Mouse (Mus musculus): ENCODE results near the gene Palld. TPM values are rescaled to one million over a fixed set of nuclear protein-coding genes. Genes with fewer than 3 reads are reported as not detected.

Palld gene
- polyA plus RNA-seq, 1 experiment from 2014 or later, result 5.5 TPM

DNA sequence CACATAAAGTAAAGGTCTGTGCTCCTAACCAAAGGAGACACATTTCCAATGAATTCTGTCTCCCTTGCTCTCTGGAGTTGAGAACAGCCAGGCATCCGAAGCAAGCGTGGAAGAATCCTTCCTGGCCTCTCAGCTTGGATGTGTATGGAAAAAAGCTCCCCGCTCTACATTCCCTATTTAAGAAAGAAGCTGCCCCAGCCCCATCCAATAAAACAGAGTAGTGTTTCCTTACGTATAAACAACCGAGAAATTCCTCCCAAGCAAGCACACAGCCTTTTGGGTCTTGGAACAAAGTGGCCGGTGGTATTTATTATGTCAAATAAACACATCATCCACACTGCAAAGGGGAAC, 295.1 kb downstream of the Palld start:
- H3K9me3 ChIP-seq (replicated peaks), result no peaks in the 10 kb centered on the region
- no peaks in the 10 kb centered on the region for H3K27me3 ChIP-seq
- WGBS (ENCODE audit: insufficient replicate concordance), result 55% methylated on average over 6 of the region's 6 CpGs
- ATAC-seq (ENCODE audit: insufficient read depth), result no peak
- H3K4me1 ChIP-seq (replicated peaks), result no peaks in the 10 kb centered on the region
- H3K4me3 ChIP-seq (replicated peaks), result no peak overlapping the region
- no peaks in the 10 kb centered on the region for H3K36me3 ChIP-seq (replicated peaks)
- 0 out of 2 replicates have a peak overlapping the region, but pooled peaks have one; percentile 3 for H3K27ac ChIP-seq (replicated peaks)
- no peak overlapping the region for H3K4me2 ChIP-seq
- H3K9ac ChIP-seq, result no peak overlapping the region

DNA sequence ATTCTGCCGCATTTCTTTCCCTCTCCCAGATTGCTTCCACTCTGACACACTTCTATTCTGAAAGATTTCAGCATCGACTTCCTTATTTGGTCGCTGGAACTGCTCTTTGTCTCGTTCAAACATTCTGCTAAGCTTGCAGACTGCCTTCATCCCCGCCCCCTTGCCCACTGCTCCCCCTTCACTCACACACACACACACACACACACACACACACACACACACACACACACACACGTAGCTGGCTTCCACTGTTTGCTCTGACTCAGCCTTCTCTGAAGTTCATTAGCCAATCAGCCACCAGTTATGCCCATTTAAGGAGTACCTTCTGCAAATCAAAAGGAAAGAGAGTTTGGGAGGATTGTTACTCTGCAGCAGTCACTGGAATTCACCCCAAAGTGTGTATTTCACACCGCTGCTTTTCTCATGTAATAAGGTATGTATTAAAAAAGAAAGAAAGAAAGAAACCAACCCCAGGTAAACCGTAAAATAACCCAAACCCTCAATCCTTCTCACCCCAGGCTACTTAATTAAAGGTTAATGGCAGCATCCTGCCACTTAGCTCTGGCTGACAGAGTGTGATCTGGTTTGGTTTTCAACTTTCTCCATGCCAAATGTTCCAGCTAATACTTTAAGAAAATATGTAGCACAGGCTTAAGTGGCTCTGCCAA, 295.6 kb downstream of the Palld start:
- Histone ChIP-seq H3K4me2 (no peak overlapping the region; the same call in 1 of the 2 replicates), H3K27ac (replicated peaks) (0 out of 2 replicates have a peak overlapping the region, but pooled peaks have one; percentile 3), H3K9me3 (replicated peaks) (no peaks in the 10 kb centered on the region), H3K36me3 (replicated peaks) (no peaks in the 10 kb centered on the region), H3K27me3 (no peaks in the 10 kb centered on the region), H3K9ac (no peak overlapping the region), H3K4me1 (replicated peaks) (no peaks in the 10 kb centered on the region), H3K4me3 (replicated peaks) (no peak overlapping the region)
- WGBS (ENCODE audit: insufficient replicate concordance), result 11% methylated on average over 8 of the region's 8 CpGs
- ATAC-seq (ENCODE audit: insufficient read depth), result peak; percentile 75

DNA sequence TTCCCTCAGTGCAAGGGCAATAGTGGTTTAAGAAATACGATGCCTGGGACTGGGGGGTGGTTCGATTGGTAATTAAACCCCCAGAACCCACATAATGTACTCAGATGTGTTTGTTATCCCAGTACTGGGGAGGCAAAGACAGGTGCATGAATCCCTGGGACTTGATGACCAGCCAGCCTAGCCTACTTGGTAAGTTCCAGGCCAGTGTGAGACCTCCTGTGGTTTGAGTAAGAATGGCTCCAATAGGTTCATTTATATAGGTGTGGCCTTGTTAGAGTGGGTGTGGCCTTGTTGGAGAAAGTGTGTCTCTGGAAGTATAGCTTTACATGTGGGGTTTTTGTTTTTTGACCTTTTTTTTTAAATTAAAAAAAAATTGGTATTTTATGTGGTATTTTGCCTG, 297.6 kb downstream of the Palld start:
- 76% methylated on average over 2 of the region's 2 CpGs for WGBS (ENCODE audit: insufficient replicate concordance)
- no peaks in the 10 kb centered on the region for H3K27me3 ChIP-seq
- ATAC-seq (ENCODE audit: insufficient read depth), result no peak

DNA sequence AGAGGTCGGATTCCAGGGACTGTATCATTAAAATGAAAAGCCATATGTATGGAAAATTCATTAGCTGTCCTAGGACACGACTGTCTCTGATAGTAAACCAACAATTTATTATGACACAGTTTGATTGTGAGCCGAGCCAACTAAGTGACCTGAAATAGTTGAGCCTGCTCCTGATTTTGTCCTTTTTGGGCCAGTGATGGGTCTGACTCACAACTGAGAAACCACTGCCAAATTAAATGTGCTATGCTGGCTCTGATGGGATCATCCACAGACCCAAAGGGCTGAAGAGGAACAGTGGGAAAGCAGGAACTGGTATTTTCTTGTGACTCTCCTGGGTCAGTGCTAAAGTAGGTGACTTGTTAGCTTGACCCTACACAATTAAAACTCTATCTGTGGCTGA, 305.6 kb downstream of the Palld start:
- no peak for ATAC-seq (ENCODE audit: insufficient read depth)
- H3K27me3 ChIP-seq, result no peaks in the 10 kb centered on the region
- no peak overlapping the region for H3K4me3 ChIP-seq (replicated peaks)
- no peaks in the 10 kb centered on the region for H3K9me3 ChIP-seq (replicated peaks)
- H3K4me1 ChIP-seq (replicated peaks), result no peaks in the 10 kb centered on the region
- 45% methylated on average over 3 of the region's 3 CpGs for WGBS (ENCODE audit: insufficient replicate concordance)
- H3K27ac ChIP-seq (replicated peaks), result no peak overlapping the region
- no peak overlapping the region for H3K9ac ChIP-seq
- no peaks in the 10 kb centered on the region for H3K36me3 ChIP-seq (replicated peaks)
- H3K4me2 ChIP-seq, result no peak overlapping the region

More for the DNA sequence above, 297.6 kb downstream of the Palld start:
- H3K9ac ChIP-seq, result no peak overlapping the region
- H3K9me3 ChIP-seq (replicated peaks), result no peaks in the 10 kb centered on the region
- no peak overlapping the region for H3K27ac ChIP-seq (replicated peaks)
- H3K4me2 ChIP-seq, result no peak overlapping the region
- H3K4me3 ChIP-seq (replicated peaks), result no peak overlapping the region
- H3K4me1 ChIP-seq (replicated peaks), result no peaks in the 10 kb centered on the region
- H3K36me3 ChIP-seq (replicated peaks), result no peaks in the 10 kb centered on the region

GRCm38 (mm10) chr8:61591446-61591845, 311.0 kb downstream of the Palld start:
- H3K9ac ChIP-seq, result no peak overlapping the region
- H3K27me3 ChIP-seq, result peaks cover 16% of the 10 kb centered on the region; the same call in 1 of the 2 replicates
- H3K36me3 ChIP-seq (replicated peaks), result no peaks in the 10 kb centered on the region
- no peak overlapping the region for H3K27ac ChIP-seq (replicated peaks)
- no peaks in the 10 kb centered on the region for H3K9me3 ChIP-seq (replicated peaks)
- H3K4me1 ChIP-seq (replicated peaks), result peaks cover 3% of the 10 kb centered on the region; the same call in 1 of the 2 replicates
- peak; percentile 2; the same call in 1 of the 2 replicates for ATAC-seq (ENCODE audit: insufficient read depth)
- peak overlapping the region; percentile 59; the same call in 1 of the 2 replicates for H3K4me3 ChIP-seq (replicated peaks)
- 28% methylated on average over 8 of the region's 8 CpGs for WGBS (ENCODE audit: insufficient replicate concordance)
- H3K4me2 ChIP-seq, result peak overlapping the region; percentile 60; the same call in 1 of the 2 replicates

GRCm38 (mm10) chr8:61590551-61591431, 311.7 kb downstream of the Palld start:
- Histone ChIP-seq H3K4me3 (replicated peaks) (peak overlapping the region; percentile 59), H3K4me1 (replicated peaks) (peaks cover 3% of the 10 kb centered on the region; the same call in 1 of the 2 replicates), H3K9me3 (replicated peaks) (no peaks in the 10 kb centered on the region), H3K9ac (peak overlapping the region; percentile 40; the same call in 1 of the 2 replicates), H3K36me3 (replicated peaks) (no peaks in the 10 kb centered on the region), H3K4me2 (peak overlapping the region; percentile 60), H3K27ac (replicated peaks) (peak overlapping the region; percentile 65; the same call in 1 of the 2 replicates), H3K27me3 (peaks cover 16% of the 10 kb centered on the region; the same call in 1 of the 2 replicates)
- WGBS (ENCODE audit: insufficient replicate concordance), result under 1% methylated on average over 35 of the region's 35 CpGs
- peak; percentile 81 for ATAC-seq (ENCODE audit: insufficient read depth)

- Histone ChIP-seq H3K4me3 (replicated peaks) (peak overlapping the region; percentile 35), H3K4me2 (peak overlapping the region; percentile 49), H3K4me1 (replicated peaks) (peaks cover 7% of the 10 kb centered on the region; the same call in 1 of the 2 replicates), H3K36me3 (replicated peaks) (no peaks in the 10 kb centered on the region), H3K27ac (replicated peaks) (peak overlapping the region; percentile 38; the same call in 1 of the 2 replicates), H3K9me3 (replicated peaks) (no peaks in the 10 kb centered on the region), H3K9ac (no peak overlapping the region), H3K27me3 (peaks cover 16% of the 10 kb centered on the region; the same call in 1 of the 2 replicates)
- 24% methylated on average over 11 of the region's 11 CpGs for WGBS (ENCODE audit: insufficient replicate concordance)
- ATAC-seq (ENCODE audit: insufficient read depth), result peak; percentile 67; the same call in 1 of the 2 replicates
Observed at GRCm38 (mm10) chr8:61589972-61590391, 312.5 kb downstream of the Palld start.

- Histone ChIP-seq H3K36me3 (replicated peaks) (no peaks in the 10 kb centered on the region), H3K4me3 (replicated peaks) (no peak overlapping the region), H3K27me3 (peaks cover 16% of the 10 kb centered on the region; the same call in 1 of the 2 replicates), H3K9ac (no peak overlapping the region), H3K9me3 (replicated peaks) (no peaks in the 10 kb centered on the region), H3K27ac (replicated peaks) (no peak overlapping the region), H3K4me1 (replicated peaks) (peaks cover 10% of the 10 kb centered on the region; the same call in 1 of the 2 replicates), H3K4me2 (no peak overlapping the region)
- ATAC-seq (ENCODE audit: insufficient read depth), result no peak
- 48% methylated on average over 1 of the region's 1 CpGs for WGBS (ENCODE audit: insufficient replicate concordance)
Observed at GRCm38 (mm10) chr8:61588336-61588735, 314.2 kb downstream of the Palld start.

DNA sequence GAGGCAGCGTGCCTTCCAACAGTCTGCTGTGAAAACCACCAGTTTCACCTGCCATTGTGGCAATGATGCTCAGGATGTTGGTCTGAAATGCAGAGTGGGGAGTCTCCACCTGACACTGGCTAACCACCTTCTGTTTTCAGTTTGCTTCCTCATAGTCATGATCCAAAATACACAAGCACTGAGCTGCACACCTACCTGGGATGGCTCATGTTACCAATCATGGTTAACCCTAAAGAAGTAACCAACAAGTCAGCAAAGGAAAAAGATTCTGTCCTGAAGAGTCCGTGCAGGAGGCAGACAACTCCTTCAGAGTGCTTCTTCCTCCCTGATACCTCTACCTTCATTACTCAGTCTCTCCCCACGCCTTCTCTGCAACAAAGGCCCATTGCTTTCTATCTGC, 314.8 kb downstream of the Palld start:
- no peak overlapping the region for H3K27ac ChIP-seq (replicated peaks)
- H3K4me1 ChIP-seq (replicated peaks), result peaks cover 10% of the 10 kb centered on the region; the same call in 1 of the 2 replicates
- H3K36me3 ChIP-seq (replicated peaks), result no peaks in the 10 kb centered on the region
- H3K4me2 ChIP-seq, result no peak overlapping the region
- H3K4me3 ChIP-seq (replicated peaks), result no peak overlapping the region
- 37% methylated on average over 3 of the region's 3 CpGs for WGBS (ENCODE audit: insufficient replicate concordance)
- no peaks in the 10 kb centered on the region for H3K9me3 ChIP-seq (replicated peaks)
- ATAC-seq (ENCODE audit: insufficient read depth), result no peak
- H3K27me3 ChIP-seq, result peaks cover 16% of the 10 kb centered on the region; the same call in 1 of the 2 replicates
- no peak overlapping the region for H3K9ac ChIP-seq

GRCm38 (mm10) chr8:61586529-61586928, 316.0 kb downstream of the Palld start:
- H3K27me3 ChIP-seq, result peaks cover 16% of the 10 kb centered on the region; the same call in 1 of the 2 replicates

DNA sequence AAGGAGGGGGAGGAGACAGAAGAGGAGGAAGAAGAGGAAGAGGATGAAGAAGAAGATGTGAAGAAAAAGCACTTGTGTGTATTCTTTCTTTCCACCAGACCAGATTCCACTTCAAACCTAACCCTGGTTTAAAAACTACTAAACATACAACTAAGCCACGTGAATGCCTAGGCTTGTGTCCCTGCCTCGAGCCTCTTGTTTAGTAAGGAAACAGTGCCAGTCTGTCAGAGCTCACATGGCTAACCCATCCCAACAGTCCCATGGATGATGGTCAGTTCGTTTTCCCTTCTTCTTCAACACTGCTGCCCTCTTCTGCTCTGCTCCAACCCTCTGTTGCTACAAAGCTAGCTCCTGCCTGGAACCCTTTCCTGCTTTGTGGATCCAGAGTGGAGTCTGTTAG, 316.7 kb downstream of the Palld start:
- 45% methylated on average over 3 of the region's 3 CpGs for WGBS (ENCODE audit: insufficient replicate concordance)
- Histone ChIP-seq H3K9me3 (replicated peaks) (no peaks in the 10 kb centered on the region), H3K4me3 (replicated peaks) (no peak overlapping the region), H3K27ac (replicated peaks) (no peak overlapping the region), H3K4me1 (replicated peaks) (peaks cover 7% of the 10 kb centered on the region; the same call in 1 of the 2 replicates), H3K27me3 (peaks cover 11% of the 10 kb centered on the region; the same call in 1 of the 2 replicates), H3K36me3 (replicated peaks) (no peaks in the 10 kb centered on the region), H3K4me2 (no peak overlapping the region), H3K9ac (no peak overlapping the region)
- no peak for ATAC-seq (ENCODE audit: insufficient read depth)

More at GRCm38 (mm10) chr8:61586529-61586928, 316.0 kb downstream of the Palld start:
- H3K4me2 ChIP-seq, result no peak overlapping the region
- WGBS (ENCODE audit: insufficient replicate concordance), result 21% methylated on average over 3 of the region's 3 CpGs
- peaks cover 9% of the 10 kb centered on the region; the same call in 1 of the 2 replicates for H3K4me1 ChIP-seq (replicated peaks)
- H3K9ac ChIP-seq, result no peak overlapping the region
- H3K4me3 ChIP-seq (replicated peaks), result no peak overlapping the region
- H3K27ac ChIP-seq (replicated peaks), result no peak overlapping the region
- no peaks in the 10 kb centered on the region for H3K9me3 ChIP-seq (replicated peaks)
- no peaks in the 10 kb centered on the region for H3K36me3 ChIP-seq (replicated peaks)
- ATAC-seq (ENCODE audit: insufficient read depth), result no peak

All from liver, embryonic 15.5 days (tissue).